ENCODE assay signal across 32 mouse cellular contexts in genomic region chr11:120517147-120517546, GRCm38 (mm10). TPM values are rescaled to one million over a fixed set of nuclear protein-coding genes. Genes with fewer than 3 reads are reported as not detected.
"Had no signal": no experiment of that assay in that cellular context is flagged by ENCODE, and none has a peak within 500 bp of the region (broad histone marks: within the 10 kb centered on the region; RNA-seq: fewer than 3 reads in every experiment).

No protein-coding gene starts in this region.

- H3K9ac ChIP-seq: embryonic facial prominence, embryonic 12.5 days; embryonic facial prominence, embryonic 13.5 days; embryonic facial prominence, embryonic 15.5 days; forebrain, embryonic 12.5 days; forebrain, embryonic 13.5 days; forebrain, embryonic 15.5 days; forebrain, postnatal 0 days had no signal

- H3K4me1 ChIP-seq: embryonic facial prominence, embryonic 12.5 days; forebrain, embryonic 13.5 days; forebrain, embryonic 15.5 days had no signal

- H3K4me3 ChIP-seq: embryonic facial prominence, embryonic 10.5 days; embryonic facial prominence, embryonic 12.5 days; embryonic facial prominence, embryonic 13.5 days; embryonic facial prominence, embryonic 15.5 days; erythroblast, embryonic 14.5 days; forebrain, embryonic 10.5 days; forebrain, embryonic 12.5 days; forebrain, embryonic 13.5 days; forebrain, embryonic 15.5 days; gastrocnemius, adult 2 months; heart, adult 2 months had no signal

- ATAC-seq: forebrain, embryonic 13.5 days; forebrain, embryonic 14.5 days; forebrain, embryonic 15.5 days; forebrain, embryonic 16.5 days; forebrain, postnatal 0 days had no signal

- DNase-seq: cerebellum, adult 2 months; cerebellum, adult 8-10 months; cerebellum, adult 9-10 months; cerebellum, adult 9-11 months; cerebellum, postnatal 10 days; cerebellum, postnatal 14 days; cerebellum, postnatal 25 days; cerebellum, postnatal 36 days; embryo, embryonic 11 days; forebrain, postnatal 0 days; gastrocnemius, adult 2 months; gastrocnemius, postnatal 10 days; gastrocnemius, postnatal 14 days; gastrocnemius, postnatal 25 days; gastrocnemius, postnatal 36 days; heart, adult 18-20 months; heart, adult 2 months had no signal

- H3K9me3 ChIP-seq: embryonic facial prominence, embryonic 10.5 days; embryonic facial prominence, embryonic 12.5 days; embryonic facial prominence, embryonic 13.5 days; embryonic facial prominence, embryonic 15.5 days; forebrain, embryonic 10.5 days; forebrain, embryonic 12.5 days; forebrain, embryonic 13.5 days; forebrain, embryonic 15.5 days had no signal

- H3K27me3 ChIP-seq: embryonic facial prominence, embryonic 12.5 days; embryonic facial prominence, embryonic 13.5 days; embryonic facial prominence, embryonic 15.5 days; forebrain, embryonic 13.5 days; forebrain, embryonic 15.5 days had no signal

- H3K27ac ChIP-seq: embryonic facial prominence, embryonic 10.5 days; embryonic facial prominence, embryonic 12.5 days; embryonic facial prominence, embryonic 13.5 days; embryonic facial prominence, embryonic 15.5 days; forebrain, embryonic 10.5 days; forebrain, embryonic 12.5 days; forebrain, embryonic 13.5 days; forebrain, embryonic 15.5 days had no signal

- H3K4me2 ChIP-seq: embryonic facial prominence, embryonic 12.5 days; embryonic facial prominence, embryonic 13.5 days; embryonic facial prominence, embryonic 15.5 days; forebrain, embryonic 12.5 days; forebrain, embryonic 13.5 days; forebrain, embryonic 15.5 days had no signal

- H3K36me3 ChIP-seq: embryonic facial prominence, embryonic 10.5 days; embryonic facial prominence, embryonic 12.5 days; embryonic facial prominence, embryonic 13.5 days; embryonic facial prominence, embryonic 15.5 days; forebrain, embryonic 10.5 days; forebrain, embryonic 12.5 days; forebrain, embryonic 15.5 days had no signal

RNA-seq across cellular contexts. Expression of gene Gcgr, which starts 13.4 kb away (rescaled TPM):
- polyA plus RNA-seq: forebrain, embryonic 11.5 days; forebrain, embryonic 16.5 days had no signal

RNA-seq across cellular contexts. Expression of gene Ppp1r27, which starts 33.8 kb away (rescaled TPM):
- polyA plus RNA-seq: cerebellum, adult 2 months; cortical plate, adult 2 months; embryonic facial prominence, embryonic 10.5 days; embryonic facial prominence, embryonic 11.5 days; embryonic facial prominence, embryonic 13.5 days; erythroblast, embryonic 14.5 days; forebrain, embryonic 10.5 days; forebrain, embryonic 11.5 days; forebrain, embryonic 12.5 days; forebrain, embryonic 13.5 days; forebrain, embryonic 14.5 days; forebrain, embryonic 16.5 days; forebrain, postnatal 0 days; frontal cortex, adult 2 months had no signal
